Mouse (Mus musculus) frontal cortex, postnatal 10 days (tissue): ENCODE data around the gene Fat3.

Source experiments
- DNase-seq, 2 experiments: peaks; one replicate each; pipeline ENCODE4 v3.0.0; 2022; ENCODE audit warnings: low spot score in 2 of 2, mixed read lengths in 1 of 2

Fat3 gene

GRCm38 (mm10) chr9:16256577-16257207 is 244.4 kb downstream of the Fat3 start:
- no peak for DNase-seq

GRCm38 (mm10) chr9:16246741-16247140 is 254.3 kb downstream of the Fat3 start:
- no peak for DNase-seq

- no peak for DNase-seq
Observed at GRCm38 (mm10) chr9:16231575-16231974, 269.5 kb downstream of the Fat3 start.

GRCm38 (mm10) chr9:16228919-16229318 is 272.2 kb downstream of the Fat3 start:
- DNase-seq = no peak

GRCm38 (mm10) chr9:16227398-16227797 is 273.7 kb downstream of the Fat3 start:
- no peak for DNase-seq

- DNase-seq = no peak
Observed at GRCm38 (mm10) chr9:16226545-16226944, 274.5 kb downstream of the Fat3 start.

GRCm38 (mm10) chr9:16221885-16222284 is 279.2 kb downstream of the Fat3 start:
- DNase-seq = peak in 1 of 2 experiments; percentile 23

GRCm38 (mm10) chr9:16216235-16216634 is 284.9 kb downstream of the Fat3 start:
- DNase-seq = peak in 1 of 2 experiments; percentile 12

- DNase-seq = peak; percentile 42 to 53
Observed at GRCm38 (mm10) chr9:16214731-16215681, 286.1 kb downstream of the Fat3 start.

- DNase-seq = no peak
Observed at GRCm38 (mm10) chr9:16213324-16213723, 287.8 kb downstream of the Fat3 start.

- no peak for DNase-seq
Observed at GRCm38 (mm10) chr9:16212628-16213027, 288.5 kb downstream of the Fat3 start.

GRCm38 (mm10) chr9:16212163-16212562 is 288.9 kb downstream of the Fat3 start:
- no peak for DNase-seq

- no peak for DNase-seq
Observed at GRCm38 (mm10) chr9:16211468-16211867, 289.6 kb downstream of the Fat3 start.

GRCm38 (mm10) chr9:16202296-16202695 is 298.8 kb downstream of the Fat3 start:
- no peak for DNase-seq

- DNase-seq = no peak
Observed at GRCm38 (mm10) chr9:16200948-16201347, 300.1 kb downstream of the Fat3 start.

GRCm38 (mm10) chr9:16186461-16186860 is 314.6 kb downstream of the Fat3 start:
- no peak for DNase-seq

GRCm38 (mm10) chr9:16169238-16169637 is 331.8 kb downstream of the Fat3 start:
- no peak for DNase-seq

- DNase-seq = no peak
Observed at GRCm38 (mm10) chr9:16168051-16168450, 333.0 kb downstream of the Fat3 start.

- no peak for DNase-seq
Observed at GRCm38 (mm10) chr9:16159366-16159765, 341.7 kb downstream of the Fat3 start.

- DNase-seq = no peak
Observed at GRCm38 (mm10) chr9:16153580-16153930, 347.5 kb downstream of the Fat3 start.

- DNase-seq = no peak
Observed at GRCm38 (mm10) chr9:16152756-16153579, 348.1 kb downstream of the Fat3 start.

- DNase-seq = no peak
Observed at GRCm38 (mm10) chr9:16150046-16150445, 351.0 kb downstream of the Fat3 start.
